In the genomic region with DNA sequence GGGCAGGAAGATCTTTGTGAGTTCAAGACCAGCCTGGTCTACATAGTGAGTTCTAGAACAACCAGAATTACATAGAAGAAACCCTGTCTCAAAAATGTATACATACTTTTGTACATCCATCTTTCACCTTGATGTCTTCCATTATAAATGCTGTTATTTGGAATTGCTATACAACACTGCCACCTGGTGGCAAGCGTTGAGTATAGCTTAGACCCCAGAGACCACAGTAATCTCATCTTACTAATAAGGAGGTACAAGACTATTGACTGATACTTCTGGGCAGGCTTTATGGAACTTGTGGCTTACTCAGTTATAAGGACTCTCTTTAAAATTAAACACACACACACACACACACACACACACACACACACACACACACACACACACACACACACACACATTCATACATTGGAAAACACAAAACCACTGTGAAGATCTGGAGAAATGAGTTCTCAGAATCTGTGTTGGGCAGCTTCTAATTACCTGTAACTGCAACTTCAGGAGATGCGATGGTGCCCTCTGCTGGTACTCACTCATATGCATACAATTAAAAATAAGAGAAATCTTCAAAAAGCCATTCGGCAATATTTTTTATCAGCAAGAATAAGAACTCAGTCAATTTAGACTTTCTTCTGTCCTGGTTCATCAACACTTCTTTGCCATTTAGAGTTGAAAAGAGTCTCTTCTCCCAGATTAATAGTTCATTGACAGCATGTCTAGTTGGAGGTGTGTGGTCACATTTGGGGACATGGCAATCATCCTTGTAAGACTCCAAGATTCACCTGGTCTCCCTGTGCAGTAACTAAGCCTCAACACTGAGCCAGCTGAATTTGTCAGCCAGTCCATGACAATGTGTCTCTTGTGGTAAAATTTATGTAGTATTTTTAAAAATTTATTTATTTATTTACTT, we compare ENCODE assay signal across 8 mouse cellular contexts. TPM values are rescaled to one million over a fixed set of nuclear protein-coding genes. Genes with fewer than 3 reads are reported as not detected.
DNase-seq lines count a peak whose midpoint lies in the region; ATAC-seq lines count a peak whose summit lies in the region.

No protein-coding gene starts in this region.

- peak; percentile 35 to 89 for DNase-seq in frontal cortex, adult 2 months (ENCODE audit: extremely low spot score in 1 of 2, low spot score in 1 of 2)
- DNase-seq in ZHBTc4 (ENCODE audit: low read depth, low spot score): peak; percentile 86
- DNase-seq in cerebellum, postnatal 36 days: peak; percentile 54 to 70
- DNase-seq in kidney, postnatal 25 days: peak; percentile 59 to 85
- peak; percentile 57 to 80 for DNase-seq in spleen, postnatal 10 days (ENCODE audit: low spot score in 2 of 2)

- ATAC-seq in frontal cortex, adult (ENCODE audit: low TSS enrichment): no peak
- peak; percentile 73 for ATAC-seq in granulocyte monocyte progenitor cell, adult 5-6 weeks (replicated peaks; ENCODE audit: poor library complexity, severe bottlenecking)
- ATAC-seq in megakaryocyte, adult 5-6 weeks (ENCODE audit: poor library complexity, severe bottlenecking): peak; percentile 45; the same call in 1 of the 2 replicates

RNA-seq across cellular contexts. Expression of a gene that starts 22.9 kb away (rescaled TPM):
- polyA plus RNA-seq in frontal cortex, adult 2 months (2012; rRNA removed): 3.0 and 4.9 TPM in 2 replicates
- not detected in 2 replicates for total RNA-seq in granulocyte monocyte progenitor cell, adult 5-6 weeks (2014; fragmentation: Nextera tagmentation)
- total RNA-seq in granulocyte monocyte progenitor cell, adult 5-6 weeks (2017): not detected in 2 replicates
- total RNA-seq in megakaryocyte, adult 5-6 weeks (2015): not detected in 2 replicates
- total RNA-seq in megakaryocyte, adult 5-6 weeks (2017): not detected in 2 replicates

RNA-seq across cellular contexts. Expression of a gene that starts 42.2 kb away (rescaled TPM):
- polyA plus RNA-seq in frontal cortex, adult 2 months (2012; rRNA removed): 73.6 and 83.4 TPM in 2 replicates
- 2.6 and 3.5 TPM in 2 replicates for total RNA-seq in granulocyte monocyte progenitor cell, adult 5-6 weeks (2014; fragmentation: Nextera tagmentation)
- total RNA-seq in granulocyte monocyte progenitor cell, adult 5-6 weeks (2017): 3.1 and 5.5 TPM in 2 replicates
- 0.11 TPM in 1 of 2 replicates, not detected in the other for total RNA-seq in megakaryocyte, adult 5-6 weeks (2015)
- 1.8 TPM in 1 of 2 replicates, not detected in the other for total RNA-seq in megakaryocyte, adult 5-6 weeks (2017)
